15 mouse cellular contexts compared by ENCODE assay signal in the genomic region with DNA sequence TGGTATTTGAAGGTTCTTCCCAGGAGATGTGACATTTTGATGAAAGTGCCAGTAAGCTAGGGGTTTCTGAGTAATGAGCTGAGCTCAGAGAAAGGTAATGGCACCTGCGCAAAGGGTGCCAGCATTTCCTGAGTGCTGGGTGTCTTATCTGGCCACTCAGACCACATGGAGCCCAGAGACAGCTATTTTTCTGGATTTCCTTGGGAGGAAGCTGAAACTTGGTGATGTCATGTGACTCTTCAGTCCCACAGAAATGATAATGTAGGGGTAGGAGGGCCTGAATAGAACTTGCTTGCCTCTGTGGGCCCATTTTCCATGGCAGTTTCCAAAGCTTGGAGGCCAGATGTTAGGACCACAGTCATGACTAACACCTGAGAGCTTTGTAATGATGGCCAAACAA.
"Had no signal": no experiment of that assay in that cellular context is flagged by ENCODE, and none has a peak within 500 bp of the region (broad histone marks: within the 10 kb centered on the region; RNA-seq: fewer than 3 reads in every experiment).

No protein-coding gene starts in this region.

- H3K4me2 ChIP-seq: limb, embryonic 13.5 days; lung, embryonic 14.5 days; midbrain, embryonic 11.5 days; stomach, embryonic 15.5 days had no signal

- H3K9ac ChIP-seq: limb, embryonic 13.5 days; lung, embryonic 14.5 days; stomach, embryonic 15.5 days had no signal

- H3K27ac ChIP-seq: kidney, postnatal 0 days; layer of hippocampus, adult 2 months; limb, embryonic 10.5 days; limb, embryonic 13.5 days; macrophage; stomach, embryonic 15.5 days had no signal

- ATAC-seq: intestine, embryonic 16.5 days; lung, postnatal 0 days had no signal

- H3K27me3 ChIP-seq: stomach, embryonic 15.5 days had no signal

- H3K36me3 ChIP-seq: limb, embryonic 10.5 days; limb, embryonic 13.5 days; stomach, embryonic 15.5 days had no signal

- H3K4me3 ChIP-seq: layer of hippocampus, adult 2 months; limb, embryonic 10.5 days; limb, embryonic 13.5 days; stomach, embryonic 15.5 days had no signal

- DNase-seq: kidney, adult 18-20 months; kidney, postnatal 25 days; layer of hippocampus, adult 9-11 months; lung, embryonic 14.5 days; midbrain, embryonic 14.5 days; thymus, postnatal 25 days had no signal

- H3K4me1 ChIP-seq: limb, embryonic 10.5 days; limb, embryonic 13.5 days; stomach, embryonic 15.5 days had no signal

- H3K9me3 ChIP-seq: limb, embryonic 10.5 days; limb, embryonic 13.5 days; stomach, embryonic 15.5 days had no signal
